Mouse (Mus musculus) Patski (cell line): ENCODE data around the gene Crim1. TPM values are rescaled to one million over a fixed set of nuclear protein-coding genes. Genes with fewer than 3 reads are reported as not detected.

Experiments used
- ATAC-seq: fragments of 100-300 bp; one replicate; pipeline ENCODE4 v1.8.0; 2021
- CTCF ChIA-PET: fragments of 350-600 bp; sonication (Branson Sonifier 250); formaldehyde crosslinking; loops from one replicate; lab custom pipeline; 2022; ENCODE audit warnings: inconsistent platforms; lab: Charles Lee
- POLR2A ChIA-PET: fragments of 350-600 bp; sonication (Branson Sonifier 250); formaldehyde crosslinking; loops from one replicate; lab custom pipeline; 2022; ENCODE audit warnings: antibody characterized with exemption, inconsistent platforms; lab: Charles Lee
- DNase-seq: peaks from one replicate; pipeline ENCODE4 v3.0.0-alpha.2; 2011; ENCODE audit warnings: low read depth, low spot score
- H3K27me3 ChIP-seq: fragments of 371-371 bp; one replicate; pipeline ENCODE4 v1.5.1; 2021
- CTCF ChIP-seq: fragments of 100-300 bp; IDR thresholded peaks from one replicate; pipeline ENCODE4 v1.5.1; 2021
- in situ Hi-C: fragments of 300-500 bp; cut with MboI; formaldehyde crosslinking; loops from 3 replicates; pipeline ENCODE4 v1.11.1; 2018; ENCODE audit warnings: low pct_unique_long_range_greater_than_20kb, mixed read lengths
- polyA plus RNA-seq: library from polyadenylated mRNA; unstranded; gene quantifications from one replicate; pipeline ENCODE4 v1.2.3, GENCODE M21; 2021

The Crim1 gene
- polyA plus RNA-seq, 1 experiment from 2014 or later: 243 TPM

GRCm38 (mm10) chr17:78313612-78314011, 113.6 kb downstream of the Crim1 start:
- ATAC-seq (no peak), DNase-seq (no peak)
- CTCF ChIA-PET: interaction anchor here (1.3 kb wide), 1 partner anchor 19 kb away, joined by 3 read pairs; no protein-coding TSS in a partner anchor
- in situ Hi-C loops: no loop called here
- POLR2A ChIA-PET: no interaction called here
- H3K27me3 ChIP-seq: no peaks in the 10 kb centered on the region
- no peak for TF ChIP-seq CTCF

- ChIA-PET POLR2A (no interaction called here), CTCF (no interaction called here)
Measured at GRCm38 (mm10) chr17:78315659-78316058, 115.6 kb downstream of the Crim1 start.

GRCm38 (mm10) chr17:78317381-78317780, 117.3 kb downstream of the Crim1 start:
- in situ Hi-C loops: no loop called here
- no peaks in the 10 kb centered on the region for H3K27me3 ChIP-seq
- DNase-seq: no peak
- ATAC-seq: no peak
- ChIA-PET CTCF (no interaction called here), POLR2A (interaction anchor here (0.6 kb wide), 1 partner anchor 163 kb away, joined by 3 read pairs; no protein-coding TSS in a partner anchor)
- TF ChIP-seq CTCF: no peak

More at GRCm38 (mm10) chr17:78315659-78316058, 115.6 kb downstream of the Crim1 start:
- H3K27me3 ChIP-seq: no peaks in the 10 kb centered on the region
- TF ChIP-seq CTCF: no peak
- ATAC-seq (no peak), DNase-seq (no peak)
- in situ Hi-C loops: no loop called here

- no peak for DNase-seq
- no peak for ATAC-seq
- TF ChIP-seq CTCF: no peak
- no peaks in the 10 kb centered on the region for H3K27me3 ChIP-seq
- in situ Hi-C loops: no loop called here
- ChIA-PET CTCF (interaction anchor here (1.3 kb wide), 1 partner anchor 17 kb away, joined by 4 read pairs; no protein-coding TSS in a partner anchor), POLR2A (no interaction called here)
Measured at GRCm38 (mm10) chr17:78318810-78319209, 118.8 kb downstream of the Crim1 start.

- POLR2A ChIA-PET: interaction anchor here (0.6 to 0.9 kb wide), 2 partner anchors 31 to 68 kb away, joined by 3 read pairs; no protein-coding TSS in a partner anchor
- TF ChIP-seq CTCF: no peak
- no peak for ATAC-seq
- DNase-seq: no peak
- in situ Hi-C loops: no loop called here
- CTCF ChIA-PET: interaction anchor here (1.1 to 1.2 kb wide), 2 partner anchors 107 to 134 kb away, joined by 3 read pairs; no protein-coding TSS in a partner anchor
- H3K27me3 ChIP-seq: no peaks in the 10 kb centered on the region
Measured at GRCm38 (mm10) chr17:78321216-78321835, 121.3 kb downstream of the Crim1 start.

GRCm38 (mm10) chr17:78322369-78323335, 122.6 kb downstream of the Crim1 start:
- ChIA-PET POLR2A (interaction anchor here (0.6 to 1.1 kb wide), 5 partner anchors 17 to 120 kb away, joined by 3 to 4 read pairs (median 3); no protein-coding TSS in a partner anchor), CTCF (interaction anchor here (0.8 to 1.3 kb wide), 9 partner anchors 9 to 125 kb away, joined by 3 to 4 read pairs (median 3); no protein-coding TSS in a partner anchor)
- in situ Hi-C loops: no loop called here
- no peak for TF ChIP-seq CTCF
- DNase-seq: peak; percentile 59
- peak; percentile 84 for ATAC-seq
- H3K27me3 ChIP-seq: no peaks in the 10 kb centered on the region

- DNase-seq (no peak), ATAC-seq (no peak)
- in situ Hi-C loops: no loop called here
- ChIA-PET CTCF (interaction anchor here (1.0 to 1.3 kb wide), 2 partner anchors 33 to 177 kb away, joined by 3 read pairs; no protein-coding TSS in a partner anchor), POLR2A (interaction anchor here (0.5 to 1.1 kb wide), 3 partner anchors 27 to 118 kb away, joined by 3 to 4 read pairs (median 4); no protein-coding TSS in a partner anchor)
- no peak for TF ChIP-seq CTCF
- no peaks in the 10 kb centered on the region for H3K27me3 ChIP-seq
Measured at GRCm38 (mm10) chr17:78325761-78326332, 125.8 kb downstream of the Crim1 start.

- H3K27me3 ChIP-seq: no peaks in the 10 kb centered on the region
- ChIA-PET CTCF (interaction anchor here (1.0 to 1.3 kb wide), 2 partner anchors 33 to 176 kb away, joined by 3 read pairs; no protein-coding TSS in a partner anchor), POLR2A (interaction anchor here (1.1 kb wide), 1 partner anchor 26 kb away, joined by 4 read pairs; no protein-coding TSS in a partner anchor)
- TF ChIP-seq CTCF: no peak
- in situ Hi-C loops: no loop called here
- DNase-seq (no peak), ATAC-seq (no peak)
Measured at GRCm38 (mm10) chr17:78326381-78326780, 126.3 kb downstream of the Crim1 start.

- DNase-seq (no peak), ATAC-seq (no peak)
- in situ Hi-C loops: no loop called here
- CTCF ChIA-PET: no interaction called here
- no peaks in the 10 kb centered on the region for H3K27me3 ChIP-seq
- POLR2A ChIA-PET: no interaction called here
- no peak for TF ChIP-seq CTCF
Measured at GRCm38 (mm10) chr17:78327187-78327586, 127.1 kb downstream of the Crim1 start.

GRCm38 (mm10) chr17:78328287-78328686, 128.2 kb downstream of the Crim1 start:
- CTCF ChIA-PET: interaction anchor here (1.4 to 1.7 kb wide), 2 partner anchors 102 to 127 kb away, joined by 3 read pairs; no protein-coding TSS in a partner anchor
- TF ChIP-seq CTCF: no peak
- no peak for DNase-seq

More at GRCm38 (mm10) chr17:78328287-78328686, 128.2 kb downstream of the Crim1 start:
- no peak for ATAC-seq
- POLR2A ChIA-PET: no interaction called here
- H3K27me3 ChIP-seq: no peaks in the 10 kb centered on the region
- in situ Hi-C loops: no loop called here
